Mouse (Mus musculus) testis, adult 2 months (tissue): ENCODE measurements around the gene Olfr774. TPM values are rescaled to one million over a fixed set of nuclear protein-coding genes. Genes with fewer than 3 reads are reported as not detected.
"Not testable (repeated sequence)": the region's sequence is repeated elsewhere in the genome, so short reads cannot be mapped to it uniquely, and the experiment has no call there.

ENCODE experiments used
- H3K27ac ChIP-seq: fragments of 200-500 bp; 2 replicates; pipeline ENCODE4 v1.5.1; 2012; ENCODE audit warnings: low read depth, low read length; ENCODE audit not compliant: control insufficient read depth, insufficient read depth
- H3K27me3 ChIP-seq: fragments of 200-500 bp; 2 replicates; pipeline ENCODE4 v1.6.1; 2012; ENCODE audit warnings: mild to moderate bottlenecking, low read length, moderate library complexity; ENCODE audit not compliant: control insufficient read depth, insufficient read depth
- H3K36me3 ChIP-seq: fragments of 200-500 bp; 2 replicates; pipeline ENCODE4 v1.6.1; 2012; ENCODE audit warnings: mild to moderate bottlenecking, low read length; ENCODE audit not compliant: control insufficient read depth, insufficient read depth
- H3K4me1 ChIP-seq: fragments of 200-500 bp; 2 replicates; pipeline ENCODE4 v1.6.1; 2012; ENCODE audit warnings: low read length; ENCODE audit not compliant: control insufficient read depth, insufficient read depth
- H3K4me3 ChIP-seq: fragments of 200-500 bp; 2 replicates; pipeline ENCODE4 v1.5.1; 2012; ENCODE audit warnings: low read depth, mild to moderate bottlenecking, low read length, moderate library complexity, mixed read lengths; ENCODE audit not compliant: control insufficient read depth
- CTCF ChIP-seq: fragments of 200-500 bp; IDR thresholded peaks from 2 replicates; pipeline ENCODE4 v1.5.1; 2012; ENCODE audit warnings: low read depth, mild to moderate bottlenecking, inconsistent platforms, low read length, moderate library complexity; ENCODE audit not compliant: control insufficient read depth, insufficient read depth, insufficient replicate concordance
- POLR2A ChIP-seq: fragments of 200-500 bp; IDR thresholded peaks from 2 replicates; pipeline ENCODE4 v1.6.1; 2012; ENCODE audit warnings: low read depth, mild to moderate bottlenecking, inconsistent platforms, low read length, moderate library complexity; ENCODE audit not compliant: control insufficient read depth
- polyA plus RNA-seq: library from polyadenylated mRNA; depleted of rRNA; stranded (reverse); fragments of >200 nt; gene quantifications from 2 replicates; pipeline ENCODE4 v1.2.3, GENCODE M21; 2012; rRNA removed

Gene Olfr774
- polyA plus RNA-seq: not detected in 2 replicates

DNA sequence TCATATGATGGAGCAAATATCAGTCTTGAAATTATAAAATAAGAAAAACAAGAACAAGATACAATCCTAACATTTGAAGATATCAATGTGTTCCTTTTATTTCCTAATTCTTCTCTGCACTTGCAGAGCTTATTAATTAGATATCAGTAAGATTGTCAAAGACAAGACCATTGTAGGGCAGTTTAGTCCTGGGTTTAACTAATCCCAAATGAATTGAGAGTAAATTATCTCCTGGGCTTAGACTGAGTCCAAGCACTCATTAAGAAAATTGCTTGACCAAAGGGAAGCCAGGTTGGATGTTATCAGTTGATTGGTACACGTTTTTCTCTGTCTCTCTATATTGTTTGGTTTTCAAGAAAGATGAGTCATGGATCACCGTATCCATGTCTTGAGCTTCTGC, at the start of gene Olfr774:
Gene Olfr774, plus strand, starts transcription at position 301 of the 400 bp plus-strand sequence.
- Histone ChIP-seq H3K27me3 (no peaks in the 10 kb centered on the region), H3K36me3 (no peaks in the 10 kb centered on the region), H3K4me1 (no peaks in the 10 kb centered on the region), H3K27ac (no peak within 1 kb of the TSS), H3K4me3 (no peak within 1 kb of the TSS)
- no peak for TF ChIP-seq POLR2A
- TF ChIP-seq CTCF: no peak

DNA sequence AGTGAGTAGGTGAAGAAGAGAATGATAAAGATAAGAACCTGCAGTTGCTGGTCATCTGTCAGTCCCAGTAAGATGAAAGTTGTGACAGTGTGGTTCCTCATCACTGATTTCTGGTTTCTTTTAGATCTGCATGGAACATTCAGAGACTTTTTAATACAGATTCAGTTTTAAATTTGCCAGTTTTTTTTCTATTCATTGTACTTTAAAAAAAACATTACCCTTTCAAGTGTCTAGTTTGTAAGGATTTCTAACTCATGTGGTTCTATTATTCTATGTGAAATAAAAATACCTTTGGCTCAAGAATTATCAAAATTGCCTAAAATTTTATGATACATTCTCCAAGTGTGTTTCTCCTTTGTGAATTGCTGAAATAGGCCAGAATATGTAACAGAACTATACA, 48.7 kb upstream of the Olfr774 start, which contains the start of gene Olfr773:
Gene Olfr773, minus strand, starts transcription at position 101 of the 400 bp plus-strand sequence.
- not testable (repeated sequence) for H3K4me1 ChIP-seq, H3K36me3 ChIP-seq, H3K27ac ChIP-seq, H3K4me3 ChIP-seq, H3K27me3 ChIP-seq

DNA sequence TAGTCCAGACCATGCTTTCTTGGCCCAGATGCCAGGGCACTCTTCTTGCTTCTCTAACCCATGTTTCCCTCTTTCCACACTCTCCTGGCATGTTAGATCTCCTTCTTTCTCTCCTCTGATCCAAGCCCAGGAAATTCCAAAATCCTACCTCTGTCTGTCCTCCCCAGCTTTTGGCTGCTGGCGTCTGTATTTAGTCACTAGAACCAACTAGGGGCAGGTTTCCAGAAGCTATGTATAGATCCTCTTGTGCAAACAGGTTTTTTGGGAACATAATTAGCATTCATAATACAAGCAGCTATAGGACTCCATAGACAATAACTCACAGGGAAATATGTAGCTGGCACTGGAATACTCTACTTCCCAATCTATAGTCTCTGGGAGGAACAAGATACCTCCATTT, 5.3 kb upstream of the Olfr774 start:
- H3K4me3 ChIP-seq: no peak overlapping the region
- H3K27ac ChIP-seq: no peak overlapping the region
- TF ChIP-seq POLR2A (no peak), CTCF (no peak)
- peaks cover 3% of the 10 kb centered on the region for H3K4me1 ChIP-seq
- H3K36me3 ChIP-seq: no peaks in the 10 kb centered on the region
- H3K27me3 ChIP-seq: no peaks in the 10 kb centered on the region

DNA sequence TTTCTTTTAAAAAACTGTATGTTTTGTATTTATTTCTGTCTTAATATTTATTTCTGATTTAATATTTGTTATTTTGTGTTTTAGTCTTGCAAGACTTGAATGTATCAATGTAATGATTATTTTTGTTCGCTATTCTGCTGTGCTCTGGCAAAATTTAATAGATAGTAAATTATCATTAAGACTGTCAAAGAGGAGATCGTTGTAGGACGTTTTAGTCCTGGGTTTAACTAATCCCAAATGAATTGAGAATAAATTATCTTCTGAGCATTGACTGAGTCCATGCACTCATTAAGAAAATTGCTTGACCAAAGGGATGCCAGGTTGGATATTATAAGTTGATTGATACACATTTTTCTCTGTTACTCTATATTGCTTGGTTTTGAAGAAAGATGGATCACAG, 12.1 kb downstream of the Olfr774 start, which contains the start of gene Olfr775:
Gene Olfr775, plus strand, starts transcription at position 301 of the 400 bp plus-strand sequence.
- no peak within 1 kb of the TSS for H3K4me3 ChIP-seq
- H3K36me3 ChIP-seq: no peaks in the 10 kb centered on the region
- no peak within 1 kb of the TSS for H3K27ac ChIP-seq
- no peaks in the 10 kb centered on the region for H3K27me3 ChIP-seq
- TF ChIP-seq POLR2A (no peak), CTCF (no peak)
- no peaks in the 10 kb centered on the region for H3K4me1 ChIP-seq

DNA sequence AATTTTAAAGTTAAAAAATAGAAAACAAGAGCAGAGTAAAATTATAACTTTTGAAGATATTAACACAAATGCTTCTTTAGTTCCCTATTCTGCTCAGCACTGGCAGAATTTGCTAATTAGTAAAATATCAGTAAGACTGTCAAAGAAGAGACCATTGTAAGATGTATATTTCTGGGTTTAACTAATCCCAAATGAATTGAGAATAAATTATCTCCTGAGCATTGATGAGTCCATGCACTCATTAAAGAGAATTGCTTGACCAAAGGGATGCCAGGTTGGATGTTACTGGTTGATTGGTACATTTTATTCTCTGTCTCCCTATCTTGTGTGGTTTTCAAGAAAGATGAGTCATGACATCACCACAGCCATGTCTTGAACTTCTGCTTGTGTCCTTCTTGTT, 22.8 kb downstream of the Olfr774 start, which contains the start of gene Olfr776:
Gene Olfr776, plus strand, starts transcription at position 301 of the 400 bp plus-strand sequence.
- Histone ChIP-seq H3K4me3 (no peak within 1 kb of the TSS), H3K27me3 (no peaks in the 10 kb centered on the region), H3K36me3 (no peaks in the 10 kb centered on the region), H3K27ac (no peak within 1 kb of the TSS), H3K4me1 (no peaks in the 10 kb centered on the region)
- TF ChIP-seq CTCF: no peak
- TF ChIP-seq POLR2A: no peak

DNA sequence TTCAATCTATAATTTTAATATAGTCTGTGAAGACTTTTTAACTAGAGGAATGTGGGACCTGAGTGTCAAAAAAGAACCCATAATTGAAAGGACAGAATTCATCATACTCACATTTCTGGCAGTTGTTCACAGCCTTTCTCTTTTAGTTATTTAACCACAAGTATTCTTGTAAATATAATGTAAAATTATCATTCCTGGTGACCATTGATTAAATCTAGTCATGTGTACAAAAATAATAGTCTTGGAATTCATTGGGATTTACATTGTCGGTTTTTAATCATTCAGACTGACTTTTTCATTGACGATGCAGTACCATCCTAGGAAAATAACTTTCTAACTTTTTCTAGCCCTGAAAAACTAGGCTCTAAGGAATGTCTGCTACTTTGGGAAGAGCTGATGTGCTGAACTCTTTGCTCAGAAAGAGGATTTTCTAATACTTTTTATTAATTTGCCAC, 35.1 kb downstream of the Olfr774 start, which contains the start of gene Olfr777:
Gene Olfr777, minus strand, starts transcription at position 405 of the 455 bp plus-strand sequence.
- no peaks in the 10 kb centered on the region for H3K36me3 ChIP-seq
- no peaks in the 10 kb centered on the region for H3K27me3 ChIP-seq
- no peaks in the 10 kb centered on the region for H3K4me1 ChIP-seq
- H3K4me3 ChIP-seq: no peak within 1 kb of the TSS
- no peak within 1 kb of the TSS for H3K27ac ChIP-seq
- TF ChIP-seq POLR2A: no peak

Other genes starting within 250 kb of the Olfr774 start
- gene Olfr9, start 246.8 kb upstream of the Olfr774 start, polyA plus RNA-seq: not detected in 2 replicates
- not detected in 2 replicates for gene Olfr763, start 225.4 kb upstream of the Olfr774 start, polyA plus RNA-seq
- gene Olfr764-ps1, start 196.3 kb upstream of the Olfr774 start, polyA plus RNA-seq: 0.04 TPM in 1 of 2 replicates, not detected in the other
- not detected in 2 replicates for gene Olfr765, start 186.2 kb upstream of the Olfr774 start, polyA plus RNA-seq
- not detected in 2 replicates for gene Olfr766-ps1, start 167.2 kb upstream of the Olfr774 start, polyA plus RNA-seq
- gene Olfr767, start 153.3 kb upstream of the Olfr774 start, polyA plus RNA-seq: not detected in 2 replicates
- not detected in 2 replicates for gene Olfr768, start 136.8 kb upstream of the Olfr774 start, polyA plus RNA-seq
- gene Olfr769, start 118.3 kb upstream of the Olfr774 start, polyA plus RNA-seq: not detected in 2 replicates
- not detected in 2 replicates for gene Olfr770, start 97.2 kb upstream of the Olfr774 start, polyA plus RNA-seq
- gene Olfr771, start 71.5 kb upstream of the Olfr774 start, polyA plus RNA-seq: not detected in 2 replicates
- gene Olfr772, start 58.3 kb upstream of the Olfr774 start, polyA plus RNA-seq: not detected in 2 replicates
- not detected in 2 replicates for gene Olfr773, start 48.8 kb upstream of the Olfr774 start, polyA plus RNA-seq
- gene Olfr775, start 12.2 kb downstream of the Olfr774 start, polyA plus RNA-seq: not detected in 2 replicates
- not detected in 2 replicates for gene Olfr776, start 22.9 kb downstream of the Olfr774 start, polyA plus RNA-seq
- gene Olfr777, start 35.3 kb downstream of the Olfr774 start, polyA plus RNA-seq: not detected in 2 replicates
- gene Olfr780, start 81.9 kb downstream of the Olfr774 start, polyA plus RNA-seq: not detected in 2 replicates
- gene Olfr781, start 92.7 kb downstream of the Olfr774 start, polyA plus RNA-seq: not detected in 2 replicates
- gene Olfr782, start 112.6 kb downstream of the Olfr774 start, polyA plus RNA-seq: not detected in 2 replicates
- 0.07 TPM in 2 replicates for gene Olfr784, start 147.9 kb downstream of the Olfr774 start, polyA plus RNA-seq
- gene Olfr785, start 169.2 kb downstream of the Olfr774 start, polyA plus RNA-seq: not detected in 2 replicates
- not detected in 2 replicates for gene Olfr786, start 191.1 kb downstream of the Olfr774 start, polyA plus RNA-seq
- gene Olfr787, start 225.7 kb downstream of the Olfr774 start, polyA plus RNA-seq: 1.5 TPM in 2 replicates
- 0.53 and 0.57 TPM in 2 replicates for gene Olfr788, start 234.8 kb downstream of the Olfr774 start, polyA plus RNA-seq
- gene Olfr789, start 248.5 kb downstream of the Olfr774 start, polyA plus RNA-seq: 0.05 TPM in 1 of 2 replicates, not detected in the other